Mouse (Mus musculus): ENCODE results near the gene Wdr12.
"Not testable (repeated sequence)": the region's sequence is repeated elsewhere in the genome, so short reads cannot be mapped to it uniquely, and the experiment has no call there.

Gene Wdr12

GRCm38 (mm10) chr1:60098024-60098781, at the start of gene Wdr12, which contains the start of gene Carf:
Gene Wdr12, minus strand, starts transcription at chr1:60098645.
Gene Carf, plus strand, starts transcription at chr1:60098247.
- peak; percentile 100 for DNase-seq (ENCODE audit: low read depth, low spot score)

- DNase-seq (ENCODE audit: low read depth, low spot score): no peak
Observed at GRCm38 (mm10) chr1:60137346-60137745, 38.9 kb upstream of the Wdr12 start.

DNA sequence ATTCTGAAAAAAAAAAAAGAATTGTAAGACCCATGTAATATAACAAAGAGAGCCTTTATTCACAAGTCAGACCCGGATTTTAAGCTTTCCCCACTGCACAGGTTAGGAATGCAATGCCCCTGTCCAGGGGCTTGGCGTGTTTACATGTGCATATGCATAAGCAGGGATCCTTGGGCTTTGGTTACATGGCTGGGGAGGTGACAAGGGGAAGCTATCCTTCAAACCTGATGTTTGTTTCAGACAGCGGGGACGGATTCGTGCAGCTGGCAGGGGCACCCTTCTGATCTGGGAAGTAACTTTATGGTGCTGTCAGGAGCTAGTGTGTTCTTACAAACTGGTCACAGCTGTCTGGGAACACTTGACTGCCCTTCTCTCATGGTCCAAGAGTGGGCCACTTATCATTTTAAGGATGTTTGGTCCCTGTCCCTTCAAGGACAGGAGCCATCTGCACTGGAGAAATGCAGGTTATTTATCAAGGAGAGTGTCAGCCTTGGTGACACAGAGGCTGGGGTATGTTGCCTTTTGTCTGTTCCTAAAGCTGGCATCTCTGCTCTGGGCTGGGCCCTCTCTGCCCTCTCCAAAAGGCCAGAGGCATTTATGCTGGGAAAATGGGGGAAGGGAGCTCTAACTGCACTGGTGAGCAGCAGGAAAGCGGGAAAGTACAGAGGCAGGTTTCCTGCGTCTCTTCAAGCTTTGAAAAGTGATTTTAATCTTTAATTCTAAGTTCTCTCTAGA, 19.4 kb upstream of the Wdr12 start:
- no peak for DNase-seq (ENCODE audit: low read depth, low spot score)

DNA sequence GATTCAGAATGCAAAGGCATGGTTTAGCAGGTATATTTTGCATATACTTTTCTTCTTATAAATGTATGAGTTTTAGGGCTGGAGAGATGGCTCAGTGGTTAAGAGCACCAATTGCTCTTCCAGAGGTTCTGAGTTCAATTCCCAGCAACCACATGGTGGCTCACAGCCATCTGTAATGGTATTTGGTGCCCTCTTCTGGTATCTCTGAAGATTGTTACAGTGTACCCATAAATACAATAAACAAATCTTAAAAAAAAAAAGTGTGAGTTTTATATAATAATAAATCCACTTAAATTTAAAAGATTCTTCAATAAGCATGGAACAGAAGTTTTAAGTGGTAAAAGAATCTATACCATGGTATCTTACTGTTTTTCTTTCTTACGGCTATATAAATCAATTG, 6.1 kb upstream of the Wdr12 start:
- DNase-seq (ENCODE audit: low read depth, low spot score): no peak

GRCm38 (mm10) chr1:60098839-60099238, 394 bp upstream of the Wdr12 start:
- peak; percentile 25 for DNase-seq (ENCODE audit: low read depth, low spot score)

DNA sequence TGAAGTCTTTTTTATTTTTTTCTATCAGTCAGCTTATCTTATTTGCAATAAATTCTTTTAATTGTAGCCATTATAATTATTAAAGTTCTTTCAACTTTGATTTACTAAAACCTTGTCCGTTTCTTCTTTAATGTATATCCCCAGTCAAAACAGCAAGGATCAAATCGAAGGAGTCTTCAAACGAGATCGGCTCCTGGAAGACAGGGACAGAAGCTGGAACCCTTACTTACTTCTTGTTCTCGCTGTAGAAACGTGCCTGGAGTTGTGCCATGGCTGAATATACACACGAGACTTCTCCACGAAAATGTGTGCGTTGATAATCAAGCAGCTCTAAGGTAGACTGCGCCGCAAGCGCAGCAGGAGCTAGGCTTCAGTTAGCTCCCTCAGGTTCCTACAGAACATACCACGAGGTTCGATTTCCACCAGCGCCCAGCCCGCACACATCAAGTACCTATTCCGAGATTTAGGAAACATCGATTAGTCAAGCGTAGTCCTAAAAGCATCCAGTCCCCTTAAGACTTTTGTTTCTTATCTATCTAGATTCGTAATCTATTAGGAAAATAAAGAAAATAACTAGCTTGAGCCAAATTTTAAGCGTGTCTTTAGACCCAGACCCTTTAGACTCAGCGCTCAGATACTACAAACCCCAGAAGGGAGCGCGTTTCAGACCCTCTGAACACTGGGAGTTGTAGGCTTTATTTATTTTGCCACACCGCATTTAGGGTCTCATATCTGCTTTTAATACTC, 995 bp downstream of the Wdr12 start:
- peak; percentile 94 for DNase-seq (ENCODE audit: low read depth, low spot score)

DNA sequence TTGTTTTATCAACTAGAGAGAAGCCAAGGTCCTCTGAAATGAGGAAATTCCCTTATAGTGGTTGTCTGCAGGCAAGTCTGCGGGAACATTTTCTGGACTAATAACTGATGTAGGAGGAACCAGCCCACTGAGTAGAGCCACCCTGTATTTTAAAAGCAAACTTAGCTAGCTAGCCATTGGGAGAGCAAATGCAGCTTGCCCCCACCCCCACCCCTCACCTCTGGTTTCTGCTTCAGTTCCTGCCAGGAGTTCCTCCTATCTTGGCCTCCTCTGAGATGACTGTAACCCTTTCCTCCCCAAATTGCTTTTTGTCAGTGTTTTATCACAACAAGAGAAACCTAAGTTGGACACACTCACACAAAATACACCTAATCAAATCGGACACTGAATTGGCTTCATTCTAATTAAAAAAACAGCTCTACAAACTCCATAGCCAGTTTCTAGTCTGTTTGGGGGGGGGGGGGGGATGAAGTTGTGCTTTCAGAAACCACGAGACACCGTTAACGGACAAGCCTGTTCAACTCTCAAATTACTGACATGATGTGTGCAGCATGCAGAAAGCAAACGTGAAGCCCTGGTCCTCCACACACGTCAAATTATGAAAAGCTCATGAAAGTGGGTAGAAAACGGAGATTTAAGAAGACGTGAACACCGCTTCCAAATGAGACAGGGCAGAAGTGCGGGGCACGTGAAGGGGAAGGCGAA, 1.7 kb downstream of the Wdr12 start:
- peak; percentile 2 for DNase-seq (ENCODE audit: low read depth, low spot score)

GRCm38 (mm10) chr1:60076411-60076810, 22.0 kb downstream of the Wdr12 start:
- DNase-seq (ENCODE audit: low read depth, low spot score): no peak

- no peak for DNase-seq (ENCODE audit: low read depth, low spot score)
Observed at GRCm38 (mm10) chr1:60075590-60075989, 22.9 kb downstream of the Wdr12 start.

- no peak for DNase-seq (ENCODE audit: low read depth, low spot score)
Observed at GRCm38 (mm10) chr1:60074935-60075334, 23.5 kb downstream of the Wdr12 start.

DNA sequence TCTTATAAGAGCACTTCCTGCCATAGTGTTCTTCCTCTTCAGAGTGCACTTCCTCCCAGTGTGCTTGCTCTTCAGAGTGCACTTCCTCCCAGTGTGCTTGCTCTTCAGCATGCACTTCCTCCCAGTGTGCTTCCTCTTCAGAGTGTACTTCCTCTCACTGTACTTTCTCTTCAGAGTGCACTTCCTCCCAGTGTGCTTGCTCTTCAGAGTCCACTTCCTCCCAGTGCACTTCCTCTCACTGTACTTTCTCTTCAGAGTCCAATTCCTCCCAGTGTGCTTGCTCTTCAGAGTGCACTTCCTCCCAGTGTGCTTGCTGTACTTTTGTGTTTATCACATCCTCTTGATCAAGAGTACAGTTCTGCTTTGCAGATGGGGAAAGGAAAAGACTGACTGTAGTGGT, 27.7 kb downstream of the Wdr12 start:
- not testable (repeated sequence) for DNase-seq (ENCODE audit: low read depth, low spot score)

- DNase-seq (ENCODE audit: low read depth, low spot score): no peak
Observed at GRCm38 (mm10) chr1:60056310-60056709, 42.1 kb downstream of the Wdr12 start.

- DNase-seq (ENCODE audit: low read depth, low spot score): no peak
Observed at GRCm38 (mm10) chr1:60054659-60055058, 43.8 kb downstream of the Wdr12 start.

- DNase-seq (ENCODE audit: low read depth, low spot score): not testable (repeated sequence)
Observed at GRCm38 (mm10) chr1:60047481-60047880, 51.0 kb downstream of the Wdr12 start.

DNA sequence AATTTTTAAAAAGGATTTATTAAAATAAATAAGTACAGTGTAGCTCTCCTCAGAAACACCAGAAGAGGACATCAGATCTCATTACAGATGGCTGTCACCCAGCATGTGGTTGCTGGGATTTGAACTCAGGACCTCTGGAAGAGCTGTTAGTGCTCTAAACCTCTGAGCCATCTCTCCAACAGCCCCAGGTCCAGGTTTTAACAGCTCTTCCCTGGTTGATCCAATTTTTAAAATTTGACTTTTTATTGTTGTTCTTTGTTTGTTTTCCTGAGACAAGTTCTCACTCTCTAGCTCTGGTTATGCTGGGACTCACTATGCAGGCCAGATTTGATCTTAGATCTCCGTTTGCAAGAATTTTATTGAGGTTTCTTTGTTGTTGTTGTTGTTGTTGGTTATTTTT, 53.9 kb downstream of the Wdr12 start:
- no peak for DNase-seq (ENCODE audit: low read depth, low spot score)

DNA sequence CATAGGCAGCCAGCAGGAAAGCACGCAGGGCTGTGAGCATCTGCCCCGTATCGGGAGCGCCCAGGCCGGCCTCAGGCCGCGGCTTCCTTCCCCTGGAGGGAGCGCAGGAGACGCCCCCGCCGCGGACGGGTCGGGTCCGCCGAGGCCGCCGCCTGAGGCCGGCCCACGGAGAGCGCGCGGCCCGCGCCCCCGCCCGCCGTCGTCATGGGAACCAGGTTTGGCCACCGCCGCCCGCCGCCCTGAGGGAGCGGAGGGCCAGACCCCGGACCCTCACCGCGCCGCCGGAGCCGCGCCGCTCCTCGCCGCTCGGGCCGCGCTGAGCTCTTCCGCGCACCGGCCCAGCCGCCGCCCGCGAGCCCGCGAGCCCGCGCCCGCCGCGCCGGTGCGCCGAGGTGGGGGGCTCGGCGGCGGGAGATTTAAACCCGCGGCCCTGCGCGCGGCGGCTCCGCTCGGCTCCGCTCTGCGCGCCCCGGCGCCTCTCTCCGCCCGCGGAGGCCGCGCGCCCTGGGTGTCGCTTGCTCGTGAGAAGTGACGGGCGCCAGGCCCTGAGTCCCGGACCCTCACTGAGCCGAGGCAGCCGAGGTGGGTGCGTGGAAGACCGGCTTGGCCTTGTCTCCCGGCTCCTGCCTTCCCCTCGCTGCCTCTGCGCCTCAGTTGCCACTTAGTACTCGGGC, 55.5 kb downstream of the Wdr12 start, which contains the start of gene Ica1l:
Ica1l (minus strand) TSS at position 389 of the 674 bp plus-strand sequence.
- peak; percentile 61 for DNase-seq (ENCODE audit: low read depth, low spot score)

GRCm38 (mm10) chr1:60042398-60042795, 56.0 kb downstream of the Wdr12 start:
- peak; percentile 30 for DNase-seq (ENCODE audit: low read depth, low spot score)

GRCm38 (mm10) chr1:60035044-60035443, 63.4 kb downstream of the Wdr12 start:
- DNase-seq (ENCODE audit: low read depth, low spot score): peak; percentile 84
